Mouse (Mus musculus) MEL (cell line): Measurements from ENCODE around the gene Ezh1. TPM values are rescaled to one million over a fixed set of nuclear protein-coding genes. Genes with fewer than 3 reads are reported as not detected.
A peak's percentile ranks its signal among the peaks of the same experiment; 100 is the strongest.

Experiments
- DNase-seq: peaks from one replicate; pipeline ENCODE4 v3.0.0; 2011; ENCODE audit warnings: low read depth, low spot score
- H3K27ac ChIP-seq: 2 replicates; pipeline ENCODE4 v1.5.1; 2012; ENCODE audit warnings: low read depth, mild to moderate bottlenecking, control low read depth, low read length, moderate library complexity; ENCODE audit not compliant: control insufficient read depth
- H3K27me3 ChIP-seq, 2 experiments: fragments of 150-350 bp in 1 of 2; sonication (generic) in 1 of 2; 2 replicates each; pipeline ENCODE4 v1.6.1; 2012; ENCODE audit warnings: low read length in 2 of 2, mild to moderate bottlenecking in 2 of 2, improper control_type of control experiment in 1 of 2, moderate library complexity in 1 of 2; ENCODE audit not compliant: insufficient read depth in 2 of 2, control insufficient read depth in 1 of 2
- H3K36me3 ChIP-seq, 2 experiments: 2 replicates each; pipeline ENCODE4 v1.6.1; 2012 to 2014; ENCODE audit warnings: low read length in 2 of 2, improper control_type of control experiment in 1 of 2, inconsistent platforms in 1 of 2, mild to moderate bottlenecking in 1 of 2; ENCODE audit not compliant: insufficient read depth in 2 of 2, control insufficient read depth in 1 of 2
- H3K4me1 ChIP-seq, 2 experiments: fragments of 150-350 bp in 1 of 2; sonication (generic) in 1 of 2; 2 replicates each; pipeline ENCODE4 v1.6.1; 2012; ENCODE audit warnings: low read length in 2 of 2, improper control_type of control experiment in 1 of 2, mild to moderate bottlenecking in 1 of 2; ENCODE audit not compliant: insufficient read depth in 2 of 2, control insufficient read depth in 1 of 2
- H3K4me3 ChIP-seq, 2 experiments: fragments of 150-350 bp in 1 of 2; sonication (generic) in 1 of 2; 2 replicates each; pipeline ENCODE4 v1.5.1; 2012; ENCODE audit warnings: low read depth in 2 of 2, low read length in 2 of 2, mild to moderate bottlenecking in 2 of 2, moderate library complexity in 2 of 2, control low read depth in 1 of 2, improper control_type of control experiment in 1 of 2; ENCODE audit not compliant: control insufficient read depth in 1 of 2, insufficient read depth in 1 of 2
- H3K79me2 ChIP-seq: 2 replicates; pipeline ENCODE4 v1.6.1; 2012; ENCODE audit warnings: mild to moderate bottlenecking, low read length, moderate library complexity; ENCODE audit not compliant: control insufficient read depth, poor library complexity, insufficient read depth
- H3K9ac ChIP-seq: 2 replicates; pipeline ENCODE4 v1.6.1; 2012; ENCODE audit warnings: low read depth, mild to moderate bottlenecking, control low read depth, low read length, moderate library complexity; ENCODE audit not compliant: control insufficient read depth, poor library complexity, severe bottlenecking
- H3K9me3 ChIP-seq: fragments of 150-350 bp; sonication (generic); replicated peaks from 2 replicates; pipeline ENCODE4 v1.6.1; 2012; ENCODE audit warnings: mild to moderate bottlenecking, low read length, improper control_type of control experiment, moderate library complexity; ENCODE audit not compliant: insufficient read depth
- CHD1 ChIP-seq: IDR thresholded peaks from 2 replicates; pipeline ENCODE4 v1.6.1; 2012; ENCODE audit warnings: low read depth, mild to moderate bottlenecking, inconsistent platforms, low read length, improper control_type of control experiment
- CHD2 ChIP-seq: IDR thresholded peaks from 2 replicates; pipeline ENCODE4 v1.6.1; 2011; ENCODE audit warnings: low read length, improper control_type of control experiment
- E2F4 ChIP-seq: IDR thresholded peaks from 2 replicates; pipeline ENCODE4 v1.6.1; 2011; ENCODE audit warnings: low read depth, low read length, improper control_type of control experiment, borderline replicate concordance
- EP300 ChIP-seq, 2 experiments: IDR thresholded peaks; 2 replicates each; pipeline ENCODE4 v1.6.1; 2011; ENCODE audit warnings: improper control_type of control experiment in 2 of 2, low read length in 2 of 2, low read depth in 1 of 2, mild to moderate bottlenecking in 1 of 2
- ETS1 ChIP-seq: IDR thresholded peaks from 2 replicates; pipeline ENCODE4 v1.6.1; 2012; ENCODE audit warnings: low read depth, mild to moderate bottlenecking, inconsistent platforms, low read length, improper control_type of control experiment, moderate library complexity
- GABPA ChIP-seq: IDR thresholded peaks from 2 replicates; pipeline ENCODE4 v1.6.1; 2012; ENCODE audit warnings: low read depth, mild to moderate bottlenecking, inconsistent platforms, low read length, improper control_type of control experiment, moderate library complexity
- GATA1 ChIP-seq: IDR thresholded peaks from 2 replicates; pipeline ENCODE4 v1.6.1; 2011; ENCODE audit warnings: low read depth, low read length, improper control_type of control experiment
- KAT2A ChIP-seq: conservative IDR thresholded peaks from 2 replicates; pipeline ENCODE4 v1.6.1; 2012; ENCODE audit warnings: low read depth, low read length, improper control_type of control experiment, inconsistent platforms
- MAX ChIP-seq: IDR thresholded peaks from 2 replicates; pipeline ENCODE4 v1.6.1; 2011; ENCODE audit warnings: low read length, improper control_type of control experiment
- MXI1 ChIP-seq: IDR thresholded peaks from 2 replicates; pipeline ENCODE4 v1.6.1; 2011; ENCODE audit warnings: mild to moderate bottlenecking, low read depth, low read length, improper control_type of control experiment
- NELFE ChIP-seq: IDR thresholded peaks from 2 replicates; pipeline ENCODE4 v1.6.1; 2011; ENCODE audit warnings: low read depth, low read length, improper control_type of control experiment
- NRF1 ChIP-seq: IDR thresholded peaks from 2 replicates; pipeline ENCODE4 v1.6.1; 2014; ENCODE audit warnings: low read depth, mild to moderate bottlenecking, inconsistent platforms, low read length, improper control_type of control experiment, moderate library complexity; ENCODE audit not compliant: poor library complexity, insufficient read depth, severe bottlenecking
- POLR2A ChIP-seq, 2 experiments: IDR thresholded peaks; 2 replicates each; pipeline ENCODE4 v1.6.1; 2011 to 2012; ENCODE audit warnings: low read length in 2 of 2, mild to moderate bottlenecking in 2 of 2, control low read depth in 1 of 2, improper control_type of control experiment in 1 of 2, low read depth in 1 of 2, moderate library complexity in 1 of 2; ENCODE audit not compliant: control insufficient read depth in 1 of 2, insufficient read depth in 1 of 2, poor library complexity in 1 of 2
- POLR2AphosphoS5 ChIP-seq: IDR thresholded peaks from 2 replicates; pipeline ENCODE4 v1.6.1; 2012; ENCODE audit warnings: low read depth, borderline replicate concordance, mild to moderate bottlenecking, inconsistent platforms, low read length, moderate library complexity, mixed read lengths
- SIN3A ChIP-seq: IDR thresholded peaks from 2 replicates; pipeline ENCODE4 v1.6.1; 2012; ENCODE audit warnings: low read length, improper control_type of control experiment, inconsistent platforms
- SMC3 ChIP-seq: IDR thresholded peaks from 2 replicates; pipeline ENCODE4 v1.6.1; 2011; ENCODE audit warnings: low read depth, low read length, improper control_type of control experiment
- TBP ChIP-seq: IDR thresholded peaks from 2 replicates; pipeline ENCODE4 v1.8.0; 2011; ENCODE audit warnings: low read depth, low read length, improper control_type of control experiment
- USF1 ChIP-seq: IDR thresholded peaks from 2 replicates; pipeline ENCODE4 v1.6.1; 2014; ENCODE audit warnings: low read depth, mild to moderate bottlenecking, inconsistent platforms, low read length, improper control_type of control experiment, moderate library complexity
- ZC3H11A ChIP-seq: IDR thresholded peaks from 2 replicates; pipeline ENCODE4 v1.6.1; 2012; ENCODE audit warnings: low read depth, mild to moderate bottlenecking, inconsistent platforms, low read length, improper control_type of control experiment
- polyA plus RNA-seq, 2 experiments: library from polyadenylated mRNA; stranded (reverse) in 1 of 2; unstranded in 1 of 2; fragments of >175 nt in 1 of 2; fragments of >200 nt in 1 of 2; gene quantifications; 2 replicates each; pipeline versions ENCODE4 v1.2.1 to v1.2.4; 2012; ENCODE audit warnings: low replicate concordance in 2 of 2, low read depth in 1 of 2; ENCODE audit not compliant: insufficient read length in 2 of 2, insufficient read depth in 1 of 2, missing spikeins in 1 of 2
- total RNA-seq: library from RNA; depleted of rRNA; stranded (reverse); fragments of 300-350 nt; gene quantifications from 2 replicates; pipeline ENCODE4 v1.2.3, GENCODE M21; 2012

Gene Ezh1
- total and polyA plus RNA-seq, 3 experiments, result 5.0 to 8.4 TPM; not detected in 1

GRCm38 (mm10) chr11:101170811-101171610 lies 55.3 kb downstream of the Ezh1 start, which contains the start of gene Plekhh3 (continued):
- TF ChIP-seq GATA1 (no peak), SMC3 (no peak), POLR2AphosphoS5 (no peak), ETS1 (peak; percentile 31; the same call in 1 of the 2 replicates)

- H3K9me3 ChIP-seq, result no peaks in the 10 kb centered on the region
- H3K79me2 ChIP-seq, result no peaks in the 10 kb centered on the region; the same call in 1 of the 2 replicates
- H3K4me3 ChIP-seq, result peak within 1 kb of the TSS; percentile 79 to 87
- no peak for DNase-seq
- peaks cover 0 to 4% of the 10 kb centered on the region in 2 experiments; a peak in 2 of 4 replicates for H3K27me3 ChIP-seq
- H3K36me3 ChIP-seq, result peaks cover 0 to 6% of the 10 kb centered on the region in 2 experiments; a peak in 2 of 4 replicates
- peak within 1 kb of the TSS; percentile 77 for H3K9ac ChIP-seq
- peaks cover 0 to 19% of the 10 kb centered on the region in 2 experiments; a peak in 2 of 4 replicates for H3K4me1 ChIP-seq
- H3K27ac ChIP-seq, result no peak within 1 kb of the TSS
- TF ChIP-seq MAX, result no peak
- TF ChIP-seq POLR2A (IDR thresholded peaks at IDR 0.05; ENCODE audit: control insufficient read depth in 1 of 2, insufficient read depth in 1 of 2, low read depth in 1 of 2, low read length in 2 of 2, poor library complexity in 1 of 2), result 0 out of 4 replicates have a peak, but pooled peaks of 1 of the 2 experiments have one; percentile 14
- no peak for TF ChIP-seq SIN3A
- no peak for TF ChIP-seq USF1
- TF ChIP-seq ZC3H11A, result no peak
- TF ChIP-seq NELFE, result no peak
Observed at GRCm38 (mm10) chr11:101170354-101170810, 55.9 kb downstream of the Ezh1 start, which contains the start of gene Cntnap1. Gene Cntnap1 (plus strand): TSS chr11:101170523.

GRCm38 (mm10) chr11:101169301-101170107 lies 56.8 kb downstream of the Ezh1 start:
- no peak overlapping the region for H3K9ac ChIP-seq
- TF ChIP-seq GATA1, result no peak
- no peak for TF ChIP-seq GABPA
- no peak for TF ChIP-seq MXI1
- no peak for TF ChIP-seq USF1
- TF ChIP-seq NRF1, result no peak
- TF ChIP-seq SMC3, result no peak
- no peak for TF ChIP-seq EP300 (IDR thresholded peaks at IDR 0.05; ENCODE audit: low read depth in 1 of 2, low read length in 2 of 2)
- no peak for TF ChIP-seq KAT2A
- TF ChIP-seq CHD1, result no peak
- no peak for TF ChIP-seq E2F4
- TF ChIP-seq POLR2AphosphoS5, result no peak
- TF ChIP-seq CHD2, result no peak
- TF ChIP-seq TBP, result no peak
- TF ChIP-seq, all 39 proteins: peak for 0
- Histone ChIP-seq H3K9me3 (no peaks in the 10 kb centered on the region), H3K4me1 (peaks cover 0 to 19% of the 10 kb centered on the region in 2 experiments; a peak in 2 of 4 replicates), H3K79me2 (no peaks in the 10 kb centered on the region; the same call in 1 of the 2 replicates), H3K27me3 (peaks cover 0 to 4% of the 10 kb centered on the region in 2 experiments; a peak in 2 of 4 replicates), H3K27ac (no peak overlapping the region), H3K4me3 (no peak overlapping the region), H3K36me3 (peaks cover 0 to 6% of the 10 kb centered on the region in 2 experiments; a peak in 2 of 4 replicates)
- no peak for DNase-seq
